Mouse (Mus musculus) lung, postnatal 0 days (tissue): Measurements from ENCODE around the gene Sema6d. TPM values are rescaled to one million over a fixed set of nuclear protein-coding genes. Genes with fewer than 3 reads are reported as not detected.

Source experiments
- ATAC-seq: fragments of 200-750 bp; cut with Nextera tagmentation; 2 replicates; pipeline ENCODE4 v1.8.0; 2017; ENCODE audit warnings: moderate library complexity
- DNase-seq: peaks from one replicate; pipeline ENCODE4 v3.0.0-alpha.2; 2016; ENCODE audit warnings: low spot score
- H3K27ac ChIP-seq: fragments of 300-500 bp; sonication (generic); 2 replicates; pipeline ENCODE4 v1.5.1; 2014; ENCODE audit warnings: antibody characterized with exemption, mild to moderate bottlenecking, low read length, mixed read lengths
- H3K27me3 ChIP-seq: fragments of 300-500 bp; sonication (generic); replicated peaks from 2 replicates; pipeline ENCODE4 v1.6.1; 2014; ENCODE audit warnings: low read length, mixed read lengths; ENCODE audit not compliant: insufficient read depth
- H3K36me3 ChIP-seq: fragments of 300-500 bp; sonication (generic); 2 replicates; pipeline ENCODE4 v1.6.1; 2014; ENCODE audit warnings: low read length, mixed read lengths; ENCODE audit not compliant: insufficient read depth
- H3K4me1 ChIP-seq: fragments of 300-500 bp; sonication (generic); 2 replicates; pipeline ENCODE4 v1.6.1; 2014; ENCODE audit warnings: antibody characterized with exemption, low read depth, low read length, mixed read lengths; ENCODE audit not compliant: insufficient read depth
- H3K4me2 ChIP-seq: fragments of 300-500 bp; sonication (generic); replicated peaks from 2 replicates; pipeline ENCODE4 v1.6.1; 2014; ENCODE audit warnings: low read depth, mild to moderate bottlenecking, low read length, moderate library complexity, mixed read lengths
- H3K4me3 ChIP-seq: fragments of 300-500 bp; sonication (generic); 2 replicates; pipeline ENCODE4 v1.5.1; 2014; ENCODE audit warnings: low read depth, low read length
- H3K9ac ChIP-seq: fragments of 300-500 bp; sonication (generic); replicated peaks from 2 replicates; pipeline ENCODE4 v1.6.1; 2014; ENCODE audit warnings: low read depth, mild to moderate bottlenecking
- H3K9me3 ChIP-seq: fragments of 300-500 bp; sonication (generic); 2 replicates; pipeline ENCODE4 v1.6.1; 2016; ENCODE audit warnings: low read length, mixed read lengths
- CTCF ChIP-seq: IDR thresholded peaks from 2 replicates; pipeline ENCODE4 v1.5.1; 2016; ENCODE audit warnings: antibody characterized with exemption, mild to moderate bottlenecking
- EP300 ChIP-seq: IDR thresholded peaks from 2 replicates; pipeline ENCODE4 v1.6.1; 2016; ENCODE audit warnings: antibody characterized with exemption, mild to moderate bottlenecking, control low read depth
- WGBS: fragments of 180-500 bp; shearing (Covaris S2); extraction: QIAGEN DNeasy Blood & Tissue Kit; methylation state at CpG from one replicate; pipeline ENCODE4 v1.1.7; 2014; 5-methylcytosine and 5-hydroxymethylcytosine counted together
- polyA plus RNA-seq: library from polyadenylated mRNA; unstranded; fragments of >200 nt; fragmentation: Nextera tagmentation; extraction: Ambion mirVana; gene quantifications from 2 replicates; pipeline ENCODE4 v1.2.1, GENCODE M21; 2015

The Sema6d gene
- polyA plus RNA-seq, 1 experiment from 2014 or later = 7.4 TPM

- ATAC-seq = no peak
Measured at GRCm38 (mm10) chr2:124120355-124120754, 30.6 kb downstream of the Sema6d start.

GRCm38 (mm10) chr2:124121539-124121938, 31.8 kb downstream of the Sema6d start:
- TF ChIP-seq EP300 (no peak), CTCF (no peak)
- Histone ChIP-seq H3K4me2 (no peak overlapping the region), H3K9me3 (no peaks in the 10 kb centered on the region), H3K27ac (no peak overlapping the region), H3K9ac (no peak overlapping the region), H3K36me3 (no peaks in the 10 kb centered on the region), H3K27me3 (no peaks in the 10 kb centered on the region), H3K4me1 (no peaks in the 10 kb centered on the region; the same call in 1 of the 2 replicates), H3K4me3 (no peak overlapping the region)
- WGBS = 27% methylated on average over 2 of the region's 2 CpGs
- DNase-seq (peak; percentile 8), ATAC-seq (peak; percentile 52)

More at GRCm38 (mm10) chr2:124120355-124120754, 30.6 kb downstream of the Sema6d start:
- no peak for DNase-seq
- no peak overlapping the region for H3K27ac ChIP-seq
- WGBS = 71% methylated on average over 1 of the region's 1 CpGs
- H3K4me2 ChIP-seq = no peak overlapping the region
- no peaks in the 10 kb centered on the region for H3K9me3 ChIP-seq
- H3K27me3 ChIP-seq = no peaks in the 10 kb centered on the region
- H3K9ac ChIP-seq = no peak overlapping the region
- H3K4me3 ChIP-seq = no peak overlapping the region
- TF ChIP-seq EP300 (no peak), CTCF (no peak)
- no peaks in the 10 kb centered on the region for H3K36me3 ChIP-seq
- H3K4me1 ChIP-seq = no peaks in the 10 kb centered on the region; the same call in 1 of the 2 replicates

GRCm38 (mm10) chr2:124125504-124125903, 35.7 kb downstream of the Sema6d start:
- Histone ChIP-seq H3K27ac (no peak overlapping the region), H3K9ac (no peak overlapping the region), H3K4me3 (no peak overlapping the region), H3K36me3 (no peaks in the 10 kb centered on the region), H3K27me3 (no peaks in the 10 kb centered on the region), H3K9me3 (no peaks in the 10 kb centered on the region), H3K4me2 (no peak overlapping the region), H3K4me1 (no peaks in the 10 kb centered on the region)
- WGBS = 83% methylated on average over 7 of the region's 7 CpGs
- DNase-seq = no peak
- TF ChIP-seq EP300 (no peak), CTCF (no peak)
- no peak for ATAC-seq

GRCm38 (mm10) chr2:124126853-124127252, 37.1 kb downstream of the Sema6d start:
- ATAC-seq (no peak), DNase-seq (no peak)
- Histone ChIP-seq H3K27ac (no peak overlapping the region), H3K36me3 (no peaks in the 10 kb centered on the region), H3K9ac (no peak overlapping the region; the same call in 1 of the 2 replicates), H3K4me3 (no peak overlapping the region), H3K4me2 (no peak overlapping the region), H3K27me3 (no peaks in the 10 kb centered on the region), H3K9me3 (no peaks in the 10 kb centered on the region), H3K4me1 (no peaks in the 10 kb centered on the region)
- no peak for TF ChIP-seq EP300
- no peak for TF ChIP-seq CTCF
- WGBS = 32% methylated on average over 3 of the region's 3 CpGs

GRCm38 (mm10) chr2:124130876-124131275, 41.1 kb downstream of the Sema6d start:
- H3K4me3 ChIP-seq = no peak overlapping the region
- no peaks in the 10 kb centered on the region for H3K4me1 ChIP-seq
- 45% methylated on average over 2 of the region's 2 CpGs for WGBS
- no peak overlapping the region for H3K4me2 ChIP-seq
- no peaks in the 10 kb centered on the region for H3K27me3 ChIP-seq
- no peaks in the 10 kb centered on the region for H3K36me3 ChIP-seq
- no peak overlapping the region for H3K27ac ChIP-seq
- DNase-seq (no peak), ATAC-seq (no peak)
- no peak overlapping the region for H3K9ac ChIP-seq
- no peaks in the 10 kb centered on the region for H3K9me3 ChIP-seq
- no peak for TF ChIP-seq EP300
- no peak for TF ChIP-seq CTCF

- no peak overlapping the region for H3K27ac ChIP-seq
- DNase-seq (no peak), ATAC-seq (no peak)
- no peaks in the 10 kb centered on the region for H3K9me3 ChIP-seq
- no peak overlapping the region for H3K9ac ChIP-seq
- 63% methylated on average over 3 of the region's 3 CpGs for WGBS
- H3K27me3 ChIP-seq = no peaks in the 10 kb centered on the region
- no peak overlapping the region for H3K4me2 ChIP-seq
- H3K36me3 ChIP-seq = no peaks in the 10 kb centered on the region
- no peak for TF ChIP-seq CTCF
- TF ChIP-seq EP300 = no peak
- H3K4me1 ChIP-seq = no peaks in the 10 kb centered on the region
- H3K4me3 ChIP-seq = no peak overlapping the region
Measured at GRCm38 (mm10) chr2:124141510-124142044, 51.8 kb downstream of the Sema6d start.

- H3K4me2 ChIP-seq = no peak overlapping the region
- DNase-seq = no peak
- H3K4me3 ChIP-seq = no peak overlapping the region
- TF ChIP-seq EP300 (no peak), CTCF (no peak)
- H3K27me3 ChIP-seq = no peaks in the 10 kb centered on the region
- 39% methylated on average over 1 of the region's 1 CpGs for WGBS
- no peak overlapping the region for H3K27ac ChIP-seq
- no peaks in the 10 kb centered on the region for H3K4me1 ChIP-seq
- ATAC-seq = no peak
- no peak overlapping the region for H3K9ac ChIP-seq
- H3K36me3 ChIP-seq = no peaks in the 10 kb centered on the region
- H3K9me3 ChIP-seq = no peaks in the 10 kb centered on the region
Measured at GRCm38 (mm10) chr2:124145528-124145927, 55.8 kb downstream of the Sema6d start.
